Mouse (Mus musculus) small intestine, adult 2 months (tissue): ENCODE measurements around the gene Mtmr2.

Experiments used
- CTCF ChIP-seq: fragments of 200-500 bp; IDR thresholded peaks from 2 replicates; pipeline ENCODE4 v1.5.1; 2012; ENCODE audit warnings: low read depth, mild to moderate bottlenecking, control low read depth, inconsistent platforms, low read length, moderate library complexity, mixed read lengths; ENCODE audit not compliant: insufficient replicate concordance, insufficient read length; ENCODE audit errors: extremely low read depth
- POLR2A ChIP-seq: fragments of 200-500 bp; IDR thresholded peaks from 2 replicates; pipeline ENCODE4 v1.6.1; 2012; ENCODE audit warnings: low read depth, mild to moderate bottlenecking, control low read depth, inconsistent platforms, low read length, moderate library complexity

GRCm38 (mm10) chr9:13749675-13749998, 1.4 kb downstream of the Mtmr2 start:
- TF ChIP-seq CTCF (no peak), POLR2A (no peak)
